Mouse (Mus musculus): ENCODE measurements around the gene B4galnt1. TPM values are rescaled to one million over a fixed set of nuclear protein-coding genes. Genes with fewer than 3 reads are reported as not detected.

Gene B4galnt1
- total and polyA plus RNA-seq, 3 experiments: 0.98 to 17.5 (median 2.3) TPM

GRCm38 (mm10) chr10:127120301-127121065, 44.5 kb upstream of the B4galnt1 start:
- Histone ChIP-seq H3K27me3 (replicated peaks) (no peaks in the 10 kb centered on the region), H3K4me3 (replicated peaks in 1 of 3; ENCODE audit: low read depth in 2 of 3, low read length in 2 of 3, poor library complexity in 1 of 3) (peak overlapping the region; percentile 91 to 99 (median 98)), H3K4me1 (ENCODE audit: control insufficient read depth in 1 of 2, insufficient read depth in 2 of 2) (peaks cover 4 to 39% of the 10 kb centered on the region in 2 experiments; a peak in 3 of 4 replicates), H3K9me3 (replicated peaks; ENCODE audit: low read length) (no peaks in the 10 kb centered on the region), H3K9ac (ENCODE audit: insufficient read depth, low read depth) (peak overlapping the region; percentile 70), H3K79me2 (replicated peaks; ENCODE audit: control insufficient read depth, extremely low read depth, insufficient read depth, poor library complexity, severe bottlenecking) (peaks cover 7% of the 10 kb centered on the region; the same call in 1 of the 2 replicates), H3K4me2 (ENCODE audit: insufficient read depth, low read depth, poor library complexity, severe bottlenecking) (peak overlapping the region; percentile 86), H3K27ac (ENCODE audit: insufficient read depth, low read depth) (peak overlapping the region; percentile 3), H3K36me3 (replicated peaks in 1 of 2; ENCODE audit: control insufficient read depth in 1 of 2, insufficient read depth in 1 of 2, low read length in 1 of 2) (peaks cover 35 to 43% of the 10 kb centered on the region in 2 experiments)
- in situ Hi-C loops (cut with MboI; ENCODE audit: low pct_ligation_motif_present, low pct_unique_long_range_greater_than_20kb, low sequenced_read_pairs) (no loop called here), dilution Hi-C loops (cut with MboI; ENCODE audit: extremely low pct_ligation_motif_present, extremely low pct_unique_long_range_greater_than_20kb, low sequenced_read_pairs) (no loop called here)
- 0 out of 2 replicates have a peak, but pooled peaks have one; percentile 50 for TF ChIP-seq POLR2AphosphoS2 (IDR thresholded peaks at IDR 0.05; ENCODE audit: low read depth, low read length)
- 0 out of 2 replicates have a peak, but pooled peaks have one; percentile 75 for TF ChIP-seq NELFE (IDR thresholded peaks at IDR 0.05; ENCODE audit: low read depth, low read length)
- no peak for TF ChIP-seq KAT2A (IDR thresholded peaks at IDR 0.05; ENCODE audit: insufficient replicate concordance, low read length)
- TF ChIP-seq MXI1 (IDR thresholded peaks at IDR 0.05; ENCODE audit: low read depth, low read length): 0 out of 2 replicates have a peak, but pooled peaks have one; percentile 15
- TF ChIP-seq JUND (conservative IDR thresholded peaks at IDR 0.05; ENCODE audit: low read depth, low read length): no peak
- no peak for DNase-seq (ENCODE audit: extremely low read depth)

GRCm38 (mm10) chr10:127121066-127121477, 44.0 kb upstream of the B4galnt1 start, which contains the start of gene Os9:
Gene Os9, minus strand, starts transcription at chr10:127121131.
- H3K27ac ChIP-seq (ENCODE audit: insufficient read depth, low read depth): peak within 1 kb of the TSS; percentile 13
- TF ChIP-seq TBP (conservative IDR thresholded peaks at IDR 0.05; ENCODE audit: low read depth, low read length) (peak; percentile 66; the same call in 1 of the 2 replicates), MAZ (IDR thresholded peaks at IDR 0.05; ENCODE audit: low read depth, low read length) (peak; percentile 54; the same call in 1 of the 2 replicates), SIN3A (IDR thresholded peaks at IDR 0.05; ENCODE audit: low read length) (peak; percentile 97), MAFK (IDR thresholded peaks at IDR 0.05; ENCODE audit: insufficient replicate concordance, low read length) (no peak), USF1 (IDR thresholded peaks at IDR 0.05; ENCODE audit: low read depth, low read length) (no peak), POLR2A (IDR thresholded peaks at IDR 0.05; ENCODE audit: low read depth, low read length) (peak; percentile 84), E2F4 (IDR thresholded peaks at IDR 0.05; ENCODE audit: insufficient replicate concordance, low read depth, low read length) (no peak), PAX5 (IDR thresholded peaks at IDR 0.05; ENCODE audit: low read length) (no peak), CTCF (conservative IDR thresholded peaks at IDR 0.05 in 1 of 2, IDR thresholded peaks at IDR 0.05 in 1 of 2; ENCODE audit: low read depth in 2 of 2, low read length in 2 of 2) (no peak), JUN (IDR thresholded peaks at IDR 0.05; ENCODE audit: insufficient read depth, low read depth, low read length) (no peak), ELF1 (IDR thresholded peaks at IDR 0.05; ENCODE audit: low read depth, low read length) (peak; percentile 100), NRF1 (IDR thresholded peaks at IDR 0.05; ENCODE audit: low read depth, low read length) (peak; percentile 60), ZKSCAN1 (IDR thresholded peaks at IDR 0.05; ENCODE audit: borderline replicate concordance, low read depth, low read length) (no peak), ZNF384 (IDR thresholded peaks at IDR 0.05; ENCODE audit: low read depth, low read length) (no peak), NELFE (IDR thresholded peaks at IDR 0.05; ENCODE audit: low read depth, low read length) (no peak; the same call in 1 of the 2 replicates), POLR2AphosphoS2 (IDR thresholded peaks at IDR 0.05; ENCODE audit: low read depth, low read length) (no peak), USF2 (conservative IDR thresholded peaks at IDR 0.05; ENCODE audit: low read depth, low read length) (no peak), GABPA (IDR thresholded peaks at IDR 0.05; ENCODE audit: insufficient replicate concordance, low read depth, low read length) (no peak; the same call in 1 of the 2 replicates), JUND (conservative IDR thresholded peaks at IDR 0.05; ENCODE audit: low read depth, low read length) (no peak), RCOR1 (conservative IDR thresholded peaks at IDR 0.05; ENCODE audit: low read depth, low read length) (no peak), ZMIZ1 (IDR thresholded peaks at IDR 0.05; ENCODE audit: low read depth, low read length) (no peak), BHLHE40 (IDR thresholded peaks at IDR 0.05; ENCODE audit: low read depth, low read length) (no peak), KAT2A (IDR thresholded peaks at IDR 0.05; ENCODE audit: insufficient replicate concordance, low read length) (peak; percentile 95; the same call in 1 of the 2 replicates), CHD2 (IDR thresholded peaks at IDR 0.05; ENCODE audit: low read length) (peak; percentile 97), MYC (IDR thresholded peaks at IDR 0.05; ENCODE audit: low read depth, low read length) (no peak), ZC3H11A (IDR thresholded peaks at IDR 0.05; ENCODE audit: low read depth, low read length) (no peak), MEF2A (IDR thresholded peaks at IDR 0.05; ENCODE audit: borderline replicate concordance, low read depth, low read length) (no peak), TCF12 (IDR thresholded peaks at IDR 0.05; ENCODE audit: low read depth, low read length) (peak; percentile 74), EP300 (IDR thresholded peaks at IDR 0.05; ENCODE audit: low read length) (no peak)

More at GRCm38 (mm10) chr10:127121066-127121477, 44.0 kb upstream of the B4galnt1 start, which contains the start of gene Os9:
- Histone ChIP-seq H3K36me3 (replicated peaks in 1 of 2; ENCODE audit: control insufficient read depth in 1 of 2, insufficient read depth in 1 of 2, low read length in 1 of 2) (peaks cover 31 to 38% of the 10 kb centered on the region in 2 experiments), H3K4me3 (replicated peaks in 1 of 3; ENCODE audit: low read depth in 2 of 3, low read length in 2 of 3, poor library complexity in 1 of 3) (peak within 1 kb of the TSS; percentile 91 to 99 (median 98)), H3K79me2 (replicated peaks; ENCODE audit: control insufficient read depth, extremely low read depth, insufficient read depth, poor library complexity, severe bottlenecking) (peaks cover 7% of the 10 kb centered on the region; the same call in 1 of the 2 replicates), H3K9ac (ENCODE audit: insufficient read depth, low read depth) (peak within 1 kb of the TSS; percentile 70), H3K4me2 (ENCODE audit: insufficient read depth, low read depth, poor library complexity, severe bottlenecking) (peak within 1 kb of the TSS; percentile 86), H3K9me3 (replicated peaks; ENCODE audit: low read length) (no peaks in the 10 kb centered on the region), H3K27me3 (replicated peaks) (no peaks in the 10 kb centered on the region), H3K4me1 (ENCODE audit: control insufficient read depth in 1 of 2, insufficient read depth in 2 of 2) (peaks cover 4 to 39% of the 10 kb centered on the region in 2 experiments; a peak in 3 of 4 replicates)
- dilution Hi-C loops (cut with MboI; ENCODE audit: extremely low pct_ligation_motif_present, extremely low pct_unique_long_range_greater_than_20kb, low sequenced_read_pairs): no loop called here
- DNase-seq (ENCODE audit: extremely low read depth): peak; percentile 99
- in situ Hi-C loops (cut with MboI; ENCODE audit: low pct_ligation_motif_present, low pct_unique_long_range_greater_than_20kb, low sequenced_read_pairs): no loop called here

All from CH12.LX (cell line).